Mouse (Mus musculus) c-Kit-positive CD71-positive TER-119-positive erythroid progenitor cells, embryonic 14.5 days (primary cell): Measurements from ENCODE around the gene Dppa4.

ENCODE experiments used
- DNase-seq: peaks from one replicate; pipeline ENCODE4 v3.0.0-alpha.2; 2013; ENCODE audit warnings: low spot score

Gene Dppa4

GRCm38 (mm10) chr16:48323602-48324345 lies 40.2 kb downstream of the Dppa4 start:
- DNase-seq = no peak

GRCm38 (mm10) chr16:48326903-48327302 lies 43.4 kb downstream of the Dppa4 start:
- DNase-seq = no peak

DNA sequence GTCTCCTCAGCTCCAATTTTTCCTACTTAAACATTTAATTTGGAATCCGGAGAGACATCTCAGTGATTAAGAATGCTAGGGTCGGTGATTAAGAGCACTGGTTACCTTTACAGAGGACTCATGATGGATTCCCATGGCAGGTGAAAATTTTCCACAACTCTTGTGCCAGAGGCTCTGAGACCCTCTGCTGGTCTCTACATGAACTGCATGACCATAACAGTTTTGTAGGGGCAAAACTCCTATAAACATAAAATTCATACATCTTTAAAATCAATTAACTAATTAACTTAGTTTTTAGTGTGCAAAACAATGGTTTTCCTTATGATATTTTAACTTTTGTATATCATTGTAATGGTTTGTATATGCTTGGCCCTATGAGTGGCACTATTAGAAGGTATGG lies 44.9 kb downstream of the Dppa4 start:
- no peak for DNase-seq

- DNase-seq = no peak
These were observed 48.3 kb downstream of the Dppa4 start for GRCm38 (mm10) chr16:48331822-48332221.

- no peak for DNase-seq
These were observed 51.8 kb downstream of the Dppa4 start for GRCm38 (mm10) chr16:48335326-48335725.
